Mouse (Mus musculus) CH12F3 (cell line): Measurements from ENCODE around the gene Rbfox3.

ENCODE experiments used
- in situ Hi-C: fragments of 300-500 bp; cut with MboI; formaldehyde crosslinking; loops from 2 replicates; pipeline ENCODE4 v1.14.3; 2020; ENCODE audit warnings: low sequenced_read_pairs

Rbfox3 gene

GRCm38 (mm10) chr11:118906131-118906823 lies 5.1 kb downstream of the Rbfox3 start:
- in situ Hi-C loops: no loop called here

- in situ Hi-C loops: no loop called here
Measured at GRCm38 (mm10) chr11:118905656-118906055, 5.7 kb downstream of the Rbfox3 start.

- in situ Hi-C loops: no loop called here
Measured at GRCm38 (mm10) chr11:118904253-118904652, 7.1 kb downstream of the Rbfox3 start.

- in situ Hi-C loops: no loop called here
Measured at GRCm38 (mm10) chr11:118899771-118900545, 11.4 kb downstream of the Rbfox3 start.

GRCm38 (mm10) chr11:118898643-118899042 lies 12.8 kb downstream of the Rbfox3 start:
- in situ Hi-C loops: no loop called here

- in situ Hi-C loops: no loop called here
Measured at GRCm38 (mm10) chr11:118898156-118898555, 13.2 kb downstream of the Rbfox3 start.

GRCm38 (mm10) chr11:118897114-118897841 lies 14.1 kb downstream of the Rbfox3 start:
- in situ Hi-C loops: no loop called here

- in situ Hi-C loops: no loop called here
Measured at GRCm38 (mm10) chr11:118896032-118896675, 15.2 kb downstream of the Rbfox3 start.

- in situ Hi-C loops: no loop called here
Measured at GRCm38 (mm10) chr11:118894835-118895234, 16.6 kb downstream of the Rbfox3 start.

GRCm38 (mm10) chr11:118894196-118894595 lies 17.2 kb downstream of the Rbfox3 start:
- in situ Hi-C loops: no loop called here

GRCm38 (mm10) chr11:118892876-118893275 lies 18.5 kb downstream of the Rbfox3 start:
- in situ Hi-C loops: no loop called here

GRCm38 (mm10) chr11:118891516-118891915 lies 19.9 kb downstream of the Rbfox3 start:
- in situ Hi-C loops: no loop called here

- in situ Hi-C loops: no loop called here
Measured at GRCm38 (mm10) chr11:118890992-118891398, 20.4 kb downstream of the Rbfox3 start.

- in situ Hi-C loops: no loop called here
Measured at GRCm38 (mm10) chr11:118890474-118890873, 20.9 kb downstream of the Rbfox3 start.

- in situ Hi-C loops: no loop called here
Measured at GRCm38 (mm10) chr11:118889500-118889899, 21.9 kb downstream of the Rbfox3 start.

GRCm38 (mm10) chr11:118888426-118888825 lies 23.0 kb downstream of the Rbfox3 start:
- in situ Hi-C loops: no loop called here

- in situ Hi-C loops: no loop called here
Measured at GRCm38 (mm10) chr11:118887206-118887605, 24.2 kb downstream of the Rbfox3 start.

GRCm38 (mm10) chr11:118886269-118886965 lies 25.0 kb downstream of the Rbfox3 start:
- in situ Hi-C loops: no loop called here

- in situ Hi-C loops: no loop called here
Measured at GRCm38 (mm10) chr11:118885604-118886003, 25.8 kb downstream of the Rbfox3 start.

- in situ Hi-C loops: no loop called here
Measured at GRCm38 (mm10) chr11:118885135-118885534, 26.3 kb downstream of the Rbfox3 start.
